Mouse (Mus musculus): Measurements from ENCODE around the gene Mlxipl. TPM values are rescaled to one million over a fixed set of nuclear protein-coding genes. Genes with fewer than 3 reads are reported as not detected.
"Not testable (repeated sequence)": the region's sequence is repeated elsewhere in the genome, so short reads cannot be mapped to it uniquely, and the experiment has no call there.

Gene Mlxipl
- polyA plus RNA-seq, 1 experiment from 2014 or later, result 2.4 TPM

DNA sequence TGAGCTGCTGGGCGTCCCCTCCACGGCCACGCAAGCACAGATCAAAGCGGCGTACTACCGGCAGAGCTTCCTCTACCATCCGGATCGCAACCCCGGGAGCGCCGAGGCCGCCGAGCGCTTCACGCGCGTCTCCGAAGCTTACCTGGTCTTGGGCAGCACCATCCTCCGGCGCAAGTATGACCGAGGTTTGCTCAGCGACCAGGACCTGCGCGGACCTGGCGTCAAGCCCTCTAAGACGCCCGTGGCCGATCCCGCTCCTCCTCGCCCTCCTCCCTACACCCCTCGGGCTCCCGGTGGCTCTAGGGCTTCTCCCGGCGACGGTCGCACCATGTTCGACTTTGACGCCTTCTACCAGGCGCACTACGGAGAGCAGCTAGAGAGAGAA, 25.3 kb upstream of the Mlxipl start:
- Histone ChIP-seq H3K27me3 (ENCODE audit: control insufficient read depth, insufficient read depth, low read depth, low read length) (no peaks in the 10 kb centered on the region), H3K9me3 (ENCODE audit: control insufficient read depth, low read length) (no peaks in the 10 kb centered on the region), H3K9ac (ENCODE audit: low read length) (peak overlapping the region; percentile 81), H3K4me3 (ENCODE audit: low read length) (peak overlapping the region; percentile 91), H3K4me2 (ENCODE audit: low read depth, low read length) (peak overlapping the region; percentile 90), H3K36me3 (ENCODE audit: control insufficient read depth, insufficient read depth, low read length) (peaks cover 16% of the 10 kb centered on the region), H3K4me1 (replicated peaks; ENCODE audit: control insufficient read depth, insufficient read depth, low read length) (peaks cover 15% of the 10 kb centered on the region), H3K27ac (ENCODE audit: low read length) (peak overlapping the region; percentile 55)
- 0% methylated on average over 40 of the region's 40 CpGs for WGBS
- ATAC-seq (ENCODE audit: low read depth), result peak; percentile 61

GRCm38 (mm10) chr5:135064909-135065446, 24.7 kb upstream of the Mlxipl start, which contains the start of gene Bud23:
TSS of gene Bud23 (minus strand) at chr5:135064959.
- H3K27me3 ChIP-seq (ENCODE audit: control insufficient read depth, insufficient read depth, low read depth, low read length); ATAC-seq (ENCODE audit: low read depth); H3K9me3 ChIP-seq (ENCODE audit: control insufficient read depth, low read length): not testable (repeated sequence)
- Histone ChIP-seq H3K36me3 (ENCODE audit: control insufficient read depth, insufficient read depth, low read length) (peaks cover 14% of the 10 kb centered on the region), H3K4me2 (ENCODE audit: low read depth, low read length) (peak within 1 kb of the TSS; percentile 90), H3K9ac (ENCODE audit: low read length) (peak within 1 kb of the TSS; percentile 81), H3K27ac (ENCODE audit: low read length) (peak within 1 kb of the TSS; percentile 55), H3K4me3 (ENCODE audit: low read length) (peak within 1 kb of the TSS; percentile 91), H3K4me1 (replicated peaks; ENCODE audit: control insufficient read depth, insufficient read depth, low read length) (peaks cover 15% of the 10 kb centered on the region)
- 64% methylated on average over 9 of the region's 9 CpGs for WGBS

DNA sequence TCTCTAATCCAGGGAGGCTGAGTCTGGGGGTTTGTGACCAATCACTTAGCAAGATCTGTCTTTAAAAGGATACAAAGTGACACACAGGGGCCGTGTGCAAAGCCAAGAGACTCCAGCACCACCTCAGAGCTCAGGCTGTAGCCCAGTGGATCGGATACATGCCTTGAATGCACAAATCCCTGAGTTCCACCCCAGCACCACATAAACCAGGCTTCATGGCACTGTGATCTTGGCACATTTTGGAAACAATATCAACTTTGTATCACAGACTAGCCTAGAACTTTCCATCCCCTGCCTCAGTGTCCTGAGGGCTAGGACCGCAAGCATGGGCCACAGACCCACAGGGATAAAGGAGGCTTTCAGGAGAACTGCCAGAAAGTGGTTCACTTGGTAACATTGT, 23.7 kb upstream of the Mlxipl start:
- Histone ChIP-seq H3K9me3 (ENCODE audit: control insufficient read depth, low read length) (no peaks in the 10 kb centered on the region), H3K36me3 (ENCODE audit: control insufficient read depth, insufficient read depth, low read length) (peaks cover 6% of the 10 kb centered on the region; the same call in 1 of the 2 replicates), H3K27me3 (ENCODE audit: control insufficient read depth, insufficient read depth, low read depth, low read length) (no peaks in the 10 kb centered on the region), H3K9ac (ENCODE audit: low read length) (no peak overlapping the region), H3K4me1 (replicated peaks; ENCODE audit: control insufficient read depth, insufficient read depth, low read length) (peaks cover 15% of the 10 kb centered on the region), H3K27ac (ENCODE audit: low read length) (no peak overlapping the region), H3K4me3 (ENCODE audit: low read length) (no peak overlapping the region), H3K4me2 (ENCODE audit: low read depth, low read length) (no peak overlapping the region)
- ATAC-seq (ENCODE audit: low read depth), result no peak
- 86% methylated on average over 3 of the region's 3 CpGs for WGBS

GRCm38 (mm10) chr5:135070448-135070847, 19.2 kb upstream of the Mlxipl start:
- Histone ChIP-seq H3K9ac (ENCODE audit: low read length) (no peak overlapping the region), H3K4me3 (ENCODE audit: low read length) (no peak overlapping the region), H3K9me3 (ENCODE audit: control insufficient read depth, low read length) (no peaks in the 10 kb centered on the region), H3K4me1 (replicated peaks; ENCODE audit: control insufficient read depth, insufficient read depth, low read length) (peaks cover 9% of the 10 kb centered on the region), H3K4me2 (ENCODE audit: low read depth, low read length) (no peak overlapping the region), H3K36me3 (ENCODE audit: control insufficient read depth, insufficient read depth, low read length) (peaks cover 6% of the 10 kb centered on the region; the same call in 1 of the 2 replicates), H3K27me3 (ENCODE audit: control insufficient read depth, insufficient read depth, low read depth, low read length) (no peaks in the 10 kb centered on the region), H3K27ac (ENCODE audit: low read length) (no peak overlapping the region)
- 86% methylated on average over 3 of the region's 3 CpGs for WGBS
- no peak for ATAC-seq (ENCODE audit: low read depth)

DNA sequence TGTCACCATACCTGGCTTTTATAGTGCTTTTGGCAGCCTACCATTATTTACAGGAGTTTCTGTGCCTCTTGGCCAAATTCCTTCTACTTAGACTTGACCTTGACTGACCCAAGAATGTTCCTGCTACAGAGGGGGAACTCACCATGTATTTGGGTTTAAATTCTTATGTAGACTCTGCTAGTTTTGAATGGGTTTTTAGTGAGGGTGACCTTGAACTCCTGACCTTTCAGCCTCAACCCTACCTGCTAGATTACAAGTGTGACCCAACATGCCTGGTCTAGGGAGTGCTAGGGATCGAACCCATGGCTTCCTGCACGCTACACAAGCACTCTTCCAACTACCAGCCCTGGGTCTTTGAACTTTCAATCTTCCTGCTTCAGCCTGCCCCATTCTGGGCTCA, 17.6 kb upstream of the Mlxipl start:
- WGBS, result 87% methylated on average over 2 of the region's 2 CpGs
- H3K36me3 ChIP-seq (ENCODE audit: control insufficient read depth, insufficient read depth, low read length), result peaks cover 2% of the 10 kb centered on the region; the same call in 1 of the 2 replicates
- no peak for ATAC-seq (ENCODE audit: low read depth)

DNA sequence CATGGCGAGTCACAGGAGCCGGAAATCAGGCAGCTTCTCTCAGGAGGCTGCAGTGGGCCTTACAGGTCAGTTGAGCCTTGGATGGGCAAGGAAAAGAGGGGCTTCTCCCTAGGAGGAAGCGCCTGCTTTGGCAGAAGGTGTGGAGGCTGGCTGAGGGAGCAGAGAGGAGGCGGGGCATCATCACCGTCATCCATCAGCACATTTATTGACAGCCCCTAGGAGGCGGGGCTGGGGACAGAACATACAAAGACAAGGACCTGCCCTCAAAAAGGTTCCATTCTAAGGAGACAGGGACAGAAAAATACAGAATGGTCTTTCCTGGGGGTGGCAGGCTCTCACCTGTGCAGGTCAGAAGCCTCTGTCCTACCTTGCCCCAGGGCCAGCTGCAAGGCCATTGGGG, 17.0 kb upstream of the Mlxipl start:
- 71% methylated on average over 6 of the region's 6 CpGs for WGBS
- no peak overlapping the region for H3K4me2 ChIP-seq (ENCODE audit: low read depth, low read length)
- H3K9me3 ChIP-seq (ENCODE audit: control insufficient read depth, low read length), result no peaks in the 10 kb centered on the region
- no peaks in the 10 kb centered on the region for H3K36me3 ChIP-seq (ENCODE audit: control insufficient read depth, insufficient read depth, low read length)
- no peaks in the 10 kb centered on the region for H3K27me3 ChIP-seq (ENCODE audit: control insufficient read depth, insufficient read depth, low read depth, low read length)
- no peak overlapping the region for H3K9ac ChIP-seq (ENCODE audit: low read length)
- ATAC-seq (ENCODE audit: low read depth), result no peak
- no peak overlapping the region for H3K4me3 ChIP-seq (ENCODE audit: low read length)
- no peak overlapping the region for H3K27ac ChIP-seq (ENCODE audit: low read length)
- H3K4me1 ChIP-seq (replicated peaks; ENCODE audit: control insufficient read depth, insufficient read depth, low read length), result peaks cover 8% of the 10 kb centered on the region

More for the DNA sequence above, 17.6 kb upstream of the Mlxipl start:
- Histone ChIP-seq H3K9ac (ENCODE audit: low read length) (no peak overlapping the region), H3K27me3 (ENCODE audit: control insufficient read depth, insufficient read depth, low read depth, low read length) (no peaks in the 10 kb centered on the region), H3K4me2 (ENCODE audit: low read depth, low read length) (no peak overlapping the region), H3K9me3 (ENCODE audit: control insufficient read depth, low read length) (no peaks in the 10 kb centered on the region), H3K27ac (ENCODE audit: low read length) (no peak overlapping the region), H3K4me3 (ENCODE audit: low read length) (no peak overlapping the region), H3K4me1 (replicated peaks; ENCODE audit: control insufficient read depth, insufficient read depth, low read length) (peaks cover 8% of the 10 kb centered on the region)

DNA sequence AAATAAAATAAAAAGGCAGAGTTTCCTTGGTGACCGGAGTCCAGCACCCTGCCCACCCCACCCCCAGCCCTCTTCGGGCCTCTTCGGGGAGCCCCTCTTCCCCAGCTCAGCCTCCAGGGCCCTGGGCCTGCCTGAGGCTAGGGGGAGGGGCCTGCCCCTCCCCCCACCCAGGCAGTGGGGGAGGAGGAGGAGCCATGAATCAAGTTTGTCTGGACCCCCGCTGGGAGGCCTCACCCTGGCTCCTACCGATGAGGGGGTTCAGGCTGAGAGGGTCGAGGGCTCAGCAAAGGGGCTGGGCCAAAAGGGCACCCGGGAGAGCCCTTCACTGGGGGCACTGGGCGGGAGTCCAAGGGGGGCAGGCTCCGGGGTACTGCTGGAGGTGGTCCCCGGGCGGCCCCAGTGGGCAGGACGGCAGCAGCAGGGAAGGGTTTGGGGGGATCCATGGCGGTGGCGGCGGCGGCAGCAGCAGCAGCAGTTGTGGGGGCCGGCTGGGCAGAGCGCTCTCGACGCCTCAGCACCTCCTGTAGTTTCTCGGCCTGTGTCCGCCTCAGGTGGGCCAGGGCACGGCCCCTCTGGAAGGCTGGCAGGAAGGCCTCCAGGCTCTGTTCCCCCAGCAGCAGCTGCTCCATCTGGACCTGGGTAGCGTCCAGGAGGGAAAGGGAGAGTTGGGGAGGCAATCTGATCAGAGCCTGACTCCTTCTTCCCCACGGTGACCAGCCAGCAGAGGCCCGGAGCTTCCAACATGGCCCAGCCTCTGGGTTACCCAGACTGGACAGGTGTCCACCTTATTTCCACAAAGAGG, 16.1 kb upstream of the Mlxipl start:
- WGBS, result 23% methylated on average over 21 of the region's 26 CpGs
- no peak overlapping the region for H3K4me3 ChIP-seq (ENCODE audit: low read length)
- no peaks in the 10 kb centered on the region for H3K9me3 ChIP-seq (ENCODE audit: control insufficient read depth, low read length)
- H3K4me2 ChIP-seq (ENCODE audit: low read depth, low read length), result no peak overlapping the region
- H3K36me3 ChIP-seq (ENCODE audit: control insufficient read depth, insufficient read depth, low read length), result no peaks in the 10 kb centered on the region
- no peak for ATAC-seq (ENCODE audit: low read depth)
- peak overlapping the region; percentile 39 for H3K9ac ChIP-seq (ENCODE audit: low read length)
- H3K27ac ChIP-seq (ENCODE audit: low read length), result no peak overlapping the region
- H3K4me1 ChIP-seq (replicated peaks; ENCODE audit: control insufficient read depth, insufficient read depth, low read length), result peaks cover 11% of the 10 kb centered on the region
- no peaks in the 10 kb centered on the region for H3K27me3 ChIP-seq (ENCODE audit: control insufficient read depth, insufficient read depth, low read depth, low read length)

DNA sequence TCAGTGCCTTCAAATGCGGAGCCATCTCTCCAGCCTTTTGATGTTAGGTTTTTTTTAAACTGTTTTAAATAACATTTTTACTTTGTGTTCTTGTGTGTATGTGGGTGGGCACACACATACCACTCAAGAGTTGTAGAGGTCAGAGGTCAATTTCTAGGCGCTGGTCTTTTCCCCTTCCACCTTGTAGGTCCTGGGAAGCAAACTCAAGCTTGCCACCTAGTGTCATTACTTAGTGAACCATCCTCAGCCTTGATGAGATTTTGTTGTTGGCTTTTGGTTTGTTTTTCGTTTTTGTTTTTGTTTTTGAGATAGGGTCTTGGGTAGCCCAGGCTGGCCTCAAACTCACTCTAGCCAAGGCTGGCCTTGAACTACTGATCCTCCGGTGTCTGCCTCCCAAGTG, 14.0 kb upstream of the Mlxipl start:
- WGBS, result 55% methylated on average over 4 of the region's 4 CpGs
- H3K27me3 ChIP-seq (ENCODE audit: control insufficient read depth, insufficient read depth, low read depth, low read length), result no peaks in the 10 kb centered on the region
- H3K36me3 ChIP-seq (ENCODE audit: control insufficient read depth, insufficient read depth, low read length), result no peaks in the 10 kb centered on the region
- no peak for ATAC-seq (ENCODE audit: low read depth)
- H3K27ac ChIP-seq (ENCODE audit: low read length), result no peak overlapping the region
- H3K4me2 ChIP-seq (ENCODE audit: low read depth, low read length), result no peak overlapping the region
- no peak overlapping the region for H3K9ac ChIP-seq (ENCODE audit: low read length)
- no peak overlapping the region for H3K4me3 ChIP-seq (ENCODE audit: low read length)
- peaks cover 11% of the 10 kb centered on the region for H3K4me1 ChIP-seq (replicated peaks; ENCODE audit: control insufficient read depth, insufficient read depth, low read length)
- H3K9me3 ChIP-seq (ENCODE audit: control insufficient read depth, low read length), result no peaks in the 10 kb centered on the region

DNA sequence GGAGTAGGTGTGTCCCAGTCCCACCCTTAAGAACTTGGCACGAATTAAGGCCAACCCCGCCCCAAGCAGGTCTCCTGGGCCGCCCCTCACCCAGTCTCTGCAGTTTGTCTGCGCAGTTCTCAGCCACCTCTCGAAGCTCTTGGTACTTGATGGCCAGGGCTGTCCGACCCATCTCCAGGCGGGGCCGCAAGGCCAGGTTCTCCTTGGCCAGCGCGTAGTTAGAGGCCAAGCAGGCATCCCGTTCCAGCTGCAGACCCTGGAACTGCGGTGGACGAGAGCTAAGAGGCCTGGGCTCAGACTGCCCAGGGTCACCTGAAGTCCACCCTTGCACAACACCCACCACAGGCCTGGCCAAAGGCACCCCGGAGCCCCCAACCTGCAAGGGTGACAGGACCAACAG, 13.3 kb upstream of the Mlxipl start:
- Histone ChIP-seq H3K9ac (ENCODE audit: low read length) (no peak overlapping the region), H3K36me3 (ENCODE audit: control insufficient read depth, insufficient read depth, low read length) (no peaks in the 10 kb centered on the region), H3K4me3 (ENCODE audit: low read length) (no peak overlapping the region), H3K27ac (ENCODE audit: low read length) (no peak overlapping the region), H3K27me3 (ENCODE audit: control insufficient read depth, insufficient read depth, low read depth, low read length) (no peaks in the 10 kb centered on the region), H3K9me3 (ENCODE audit: control insufficient read depth, low read length) (no peaks in the 10 kb centered on the region), H3K4me1 (replicated peaks; ENCODE audit: control insufficient read depth, insufficient read depth, low read length) (peaks cover 11% of the 10 kb centered on the region), H3K4me2 (ENCODE audit: low read depth, low read length) (no peak overlapping the region)
- WGBS, result 78% methylated on average over 14 of the region's 14 CpGs
- ATAC-seq (ENCODE audit: low read depth), result no peak

Data from lung, embryonic 16.5 days (tissue).